Mouse (Mus musculus) megakaryocyte, embryonic 14.5 days (primary cell): Measurements from ENCODE around the gene Pkig.
"Not testable (repeated sequence)": the region's sequence is repeated elsewhere in the genome, so short reads cannot be mapped to it uniquely, and the experiment has no call there.

Experiments
- FLI1 ChIP-seq: IDR thresholded peaks from 2 replicates; pipeline ENCODE4 v1.6.1; 2012; ENCODE audit warnings: low read length, inconsistent platforms, mixed read lengths
- GATA1 ChIP-seq: IDR thresholded peaks from 3 replicates; pipeline ENCODE4 v1.6.1; 2012; ENCODE audit warnings: mixed read lengths, low read length, inconsistent platforms, borderline replicate concordance

DNA sequence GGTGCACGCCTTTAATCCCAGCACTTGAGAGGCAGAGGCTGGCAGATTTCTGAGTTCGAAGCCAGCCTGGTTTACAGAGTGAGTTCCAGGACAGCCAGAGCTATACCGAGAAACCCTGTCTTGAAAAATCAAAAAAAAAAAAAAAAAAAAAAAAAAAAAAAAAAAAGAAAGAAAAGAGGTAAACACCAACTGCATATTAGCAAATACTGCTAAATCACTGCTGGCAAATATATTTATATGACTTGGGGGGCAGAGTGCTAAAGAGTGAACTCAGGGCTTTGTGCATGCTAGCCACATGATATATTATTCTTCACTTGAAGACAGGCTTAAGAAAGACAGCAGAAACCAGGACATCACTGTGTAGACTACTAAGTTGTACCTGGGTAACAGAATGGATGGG, 36.8 kb upstream of the Pkig start:
- not testable (repeated sequence) for TF ChIP-seq GATA1, FLI1
